Comparison of ENCODE assay signal across 20 mouse cellular contexts in the genomic region with DNA sequence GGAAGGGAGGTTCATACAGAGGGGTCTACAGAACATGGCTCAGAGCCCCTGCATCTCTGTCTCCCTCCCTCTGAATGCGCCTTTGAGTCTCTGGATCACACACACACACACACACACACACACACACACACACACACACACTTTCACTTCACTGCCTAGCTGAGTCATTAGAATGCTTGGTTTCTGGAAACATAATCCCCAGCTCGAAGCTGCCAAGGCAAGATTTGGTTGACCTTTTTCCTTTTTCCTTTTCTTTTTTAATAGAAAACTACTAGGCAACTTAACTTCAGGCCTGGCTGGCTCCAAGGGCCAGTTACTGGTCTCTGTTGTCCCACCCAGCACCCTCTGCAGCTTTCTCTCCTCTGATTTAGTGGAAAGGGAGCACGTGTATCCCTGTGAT. TPM values are rescaled to one million over a fixed set of nuclear protein-coding genes. Genes with fewer than 3 reads are reported as not detected.
DNase-seq lines count a peak whose midpoint lies in the region; ATAC-seq and TF ChIP-seq lines count a peak whose summit lies in the region.
"Had no signal": no experiment of that assay in that cellular context is flagged by ENCODE, and none has a peak within 500 bp of the region (broad histone marks: within the 10 kb centered on the region; RNA-seq: fewer than 3 reads in every experiment).

No protein-coding gene starts in this region.

- no peaks in the 10 kb centered on the region; a peak in 1 of 4 replicates for H3K4me1 ChIP-seq in CH12.LX (ENCODE audit: control insufficient read depth in 1 of 2, insufficient read depth in 2 of 2)
- no peaks in the 10 kb centered on the region for H3K4me1 ChIP-seq in embryonic facial prominence, embryonic 14.5 days (ENCODE audit: control insufficient read depth, insufficient read depth, low read length)
- H3K4me1 ChIP-seq in hindbrain, embryonic 10.5 days (replicated peaks), result 0 out of 2 replicates have a peak, but pooled peaks cover 4% of the 10 kb centered on the region
- H3K4me1 ChIP-seq: heart, embryonic 15.5 days had no signal

- peak; percentile 49 for DNase-seq in adrenal gland, postnatal 10 days
- DNase-seq in adrenal gland, adult 8-10 months, result no peak
- peak; percentile 41 for DNase-seq in gastrocnemius, postnatal 25 days
- no peak for DNase-seq in gastrocnemius, postnatal 4 days (ENCODE audit: low spot score in 2 of 2)
- no peak for DNase-seq in CH12.LX (ENCODE audit: extremely low read depth)
- DNase-seq in embryonic facial prominence, embryonic 14.5 days (ENCODE audit: low spot score), result peak; percentile 32
- DNase-seq in ovary, postnatal 14 days (ENCODE audit: low spot score), result no peak
- no peak for DNase-seq in hindbrain, embryonic 10.5 days (ENCODE audit: low spot score)
- DNase-seq: B cell, adult 2 months; cerebellum, adult 11-12 months; cerebellum, postnatal 25 days; heart, postnatal 4 days; kidney, adult 11 months; kidney, postnatal 10 days; liver; midbrain, embryonic 14.5 days; spleen, adult 18-20 months; thymus, postnatal 4 days had no signal

- in situ Hi-C loops in CH12.LX (cut with MboI; ENCODE audit: low pct_ligation_motif_present, low pct_unique_long_range_greater_than_20kb, low sequenced_read_pairs), result no loop called here

- 35% methylated on average over 2 of the region's 3 CpGs for WGBS in embryonic facial prominence, embryonic 14.5 days
- WGBS in hindbrain, embryonic 10.5 days, result 55% methylated on average over 3 of the region's 3 CpGs

- H3K79me2 ChIP-seq in CH12.LX (replicated peaks; ENCODE audit: control insufficient read depth, extremely low read depth, insufficient read depth, poor library complexity, severe bottlenecking), result no peaks in the 10 kb centered on the region

- no peak for TF ChIP-seq CTCF in CH12.LX (conservative IDR thresholded peaks at IDR 0.05 in 1 of 2, IDR thresholded peaks at IDR 0.05 in 1 of 2; ENCODE audit: low read depth in 2 of 2, low read length in 2 of 2)

- TF ChIP-seq POLR2A in CH12.LX (IDR thresholded peaks at IDR 0.05; ENCODE audit: low read depth, low read length), result no peak

- peaks cover 69 to 92% of the 10 kb centered on the region in 2 experiments for H3K36me3 ChIP-seq in CH12.LX (replicated peaks in 1 of 2; ENCODE audit: control insufficient read depth in 1 of 2, insufficient read depth in 1 of 2, low read length in 1 of 2)
- no peaks in the 10 kb centered on the region for H3K36me3 ChIP-seq in embryonic facial prominence, embryonic 14.5 days (ENCODE audit: control insufficient read depth, insufficient read depth, low read length)
- no peaks in the 10 kb centered on the region for H3K36me3 ChIP-seq in hindbrain, embryonic 10.5 days
- H3K36me3 ChIP-seq: heart, embryonic 15.5 days had no signal

- no peak overlapping the region for H3K9ac ChIP-seq in CH12.LX (ENCODE audit: insufficient read depth, low read depth)
- no peak overlapping the region for H3K9ac ChIP-seq in embryonic facial prominence, embryonic 14.5 days (ENCODE audit: low read depth, low read length)
- H3K9ac ChIP-seq: heart, embryonic 15.5 days had no signal

- TF ChIP-seq EP300 in CH12.LX (IDR thresholded peaks at IDR 0.05; ENCODE audit: low read length), result no peak

- H3K4me3 ChIP-seq in CH12.LX (replicated peaks in 1 of 3; ENCODE audit: low read depth in 2 of 3, low read length in 2 of 3, poor library complexity in 1 of 3), result no peak overlapping the region
- no peak overlapping the region for H3K4me3 ChIP-seq in embryonic facial prominence, embryonic 14.5 days (ENCODE audit: low read depth, low read length)
- no peak overlapping the region for H3K4me3 ChIP-seq in hindbrain, embryonic 10.5 days
- H3K4me3 ChIP-seq: heart, embryonic 15.5 days had no signal

- H3K4me2 ChIP-seq in CH12.LX (ENCODE audit: insufficient read depth, low read depth, poor library complexity, severe bottlenecking), result no peak overlapping the region
- no peak overlapping the region for H3K4me2 ChIP-seq in embryonic facial prominence, embryonic 14.5 days (ENCODE audit: low read depth, low read length)
- H3K4me2 ChIP-seq: heart, embryonic 15.5 days had no signal

- no peaks in the 10 kb centered on the region for H3K27me3 ChIP-seq in CH12.LX (replicated peaks)
- H3K27me3 ChIP-seq in embryonic facial prominence, embryonic 14.5 days (replicated peaks; ENCODE audit: control insufficient read depth, insufficient read depth, low read length), result no peaks in the 10 kb centered on the region
- H3K27me3 ChIP-seq in hindbrain, embryonic 10.5 days (ENCODE audit: insufficient read depth, poor library complexity, severe bottlenecking), result no peaks in the 10 kb centered on the region

- H3K9me3 ChIP-seq in CH12.LX (replicated peaks; ENCODE audit: low read length), result no peaks in the 10 kb centered on the region
- no peaks in the 10 kb centered on the region for H3K9me3 ChIP-seq in embryonic facial prominence, embryonic 14.5 days (ENCODE audit: control insufficient read depth, low read length)
- no peaks in the 10 kb centered on the region for H3K9me3 ChIP-seq in hindbrain, embryonic 10.5 days
- H3K9me3 ChIP-seq: heart, embryonic 15.5 days had no signal

- no peak for ATAC-seq in embryonic facial prominence, embryonic 14.5 days (ENCODE audit: low read depth)
- ATAC-seq: lung, postnatal 0 days had no signal

- dilution Hi-C loops in CH12.LX (cut with MboI; ENCODE audit: extremely low pct_ligation_motif_present, extremely low pct_unique_long_range_greater_than_20kb, low sequenced_read_pairs), result no loop called here

- no peak for TF ChIP-seq RAD21 in CH12.LX (IDR thresholded peaks at IDR 0.05; ENCODE audit: low read depth, low read length)

- no peak overlapping the region for H3K27ac ChIP-seq in CH12.LX (ENCODE audit: insufficient read depth, low read depth)
- peak overlapping the region; percentile 48; the same call in 1 of the 2 replicates for H3K27ac ChIP-seq in embryonic facial prominence, embryonic 14.5 days (replicated peaks; ENCODE audit: low read depth, low read length)
- no peak overlapping the region for H3K27ac ChIP-seq in hindbrain, embryonic 10.5 days
- H3K27ac ChIP-seq: heart, embryonic 15.5 days had no signal

TF ChIP-seq in CH12.LX, 34 proteins besides CTCF, POLR2A, EP300 and RAD21:
- TF ChIP-seq MEF2A (IDR thresholded peaks at IDR 0.05; ENCODE audit: borderline replicate concordance, low read depth, low read length), result no peak
- TF ChIP-seq NELFE (IDR thresholded peaks at IDR 0.05; ENCODE audit: low read depth, low read length), result no peak
- peak; percentile 31; the same call in 1 of the 2 replicates for TF ChIP-seq IRF4 (IDR thresholded peaks at IDR 0.05; ENCODE audit: low read depth, low read length)
- TF ChIP-seq CHD2 (IDR thresholded peaks at IDR 0.05; ENCODE audit: low read length), result no peak

RNA-seq across cellular contexts. Expression of a gene that starts 16.0 kb away (rescaled TPM):
- 10 to 100 TPM; 12.6 to 16.6 TPM for total RNA-seq in adrenal gland, postnatal 10 days (2021)
- total RNA-seq in adrenal gland, adult 8-10 months (2022), result 10 to 100 TPM; 15.9 to 29.0 (median 22.4) TPM
- 1 to 10 TPM; 5.1 to 9.8 TPM for total RNA-seq in gastrocnemius, postnatal 25 days (2021)
- 10 to 100 TPM; 20.1 to 27.0 TPM for total RNA-seq in gastrocnemius, postnatal 4 days (2021)
- 70.6 and 118 TPM in 2 replicates for total RNA-seq in CH12.LX (2012; rRNA removed)
- total RNA-seq in CH12.LX (2014; rRNA removed), result 10.3 and 12.7 TPM in 2 replicates
- polyA plus RNA-seq in CH12.LX (2012; ENCODE audit: insufficient read length, low read depth), result 26.7 and 29.3 TPM in 2 replicates
- 12.4 and 13.8 TPM in 2 replicates for polyA plus RNA-seq in embryonic facial prominence, embryonic 14.5 days (2014; fragmentation: Nextera tagmentation; extraction: Ambion mirVana)
- polyA plus RNA-seq in hindbrain, embryonic 10.5 days (2016; fragmentation: Nextera tagmentation; extraction: Ambion mirVana), result 10.0 and 11.1 TPM in 2 replicates

Comparison
In these comparisons a context has a peak if more than half of its experiments do, and no peak if none do; other contexts are left out.
1. DNase-seq: peak in adrenal gland, postnatal 10 days (single experiment), gastrocnemius, postnatal 25 days (single experiment) and embryonic facial prominence, embryonic 14.5 days (single experiment); none in adrenal gland, adult 8-10 months (single experiment), gastrocnemius, postnatal 4 days (0 of 2), CH12.LX (single experiment), ovary, postnatal 14 days (single experiment) and hindbrain, embryonic 10.5 days (single experiment).